Mouse (Mus musculus) liver, adult 2 months (tissue): ENCODE results near the gene Gm45753.

Experiments
- CTCF ChIP-seq: fragments of 200-500 bp; IDR thresholded peaks from 2 replicates; pipeline ENCODE4 v1.5.1; 2011; ENCODE audit warnings: low read depth, low read length, control low read depth
- POLR2A ChIP-seq: fragments of 200-500 bp; IDR thresholded peaks from 2 replicates; pipeline ENCODE4 v1.6.1; 2011; ENCODE audit warnings: low read length, control low read depth; ENCODE audit not compliant: insufficient read depth; ENCODE audit errors: extremely low read depth

GRCm38 (mm10) chr8:45253111-45253510 is 55.2 kb downstream of the Gm45753 start:
- TF ChIP-seq POLR2A (no peak), CTCF (no peak)
